In the genomic region with DNA sequence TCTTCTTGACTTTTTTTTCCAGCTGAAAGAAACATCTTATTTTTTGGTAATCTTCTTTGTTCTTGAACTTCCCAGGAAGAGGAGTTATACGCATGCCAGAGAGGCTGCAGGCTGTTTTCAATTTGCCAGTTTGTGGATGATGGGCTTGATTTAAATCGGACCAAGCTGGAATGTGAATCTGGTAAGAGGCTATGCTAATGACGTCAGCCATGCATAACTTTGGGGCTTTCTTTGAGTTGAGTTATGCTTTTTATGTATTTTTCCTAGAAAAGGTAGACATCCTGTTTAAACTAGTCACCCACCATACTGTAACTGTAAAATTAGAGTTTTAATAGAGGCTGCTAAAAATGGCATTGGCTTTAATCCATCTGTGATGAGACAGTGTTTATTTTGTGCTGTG, we compare ENCODE assay signal across 32 mouse cellular contexts. TPM values are rescaled to one million over a fixed set of nuclear protein-coding genes. Genes with fewer than 3 reads are reported as not detected.
A peak's percentile ranks its signal among the peaks of the same experiment; 100 is the strongest.
DNase-seq lines count a peak whose midpoint lies in the region; ATAC-seq lines count a peak whose summit lies in the region.
"Had no signal": no experiment of that assay in that cellular context is flagged by ENCODE, and none has a peak within 500 bp of the region (broad histone marks: within the 10 kb centered on the region; RNA-seq: fewer than 3 reads in every experiment).

No protein-coding gene starts in this region.

- no peak overlapping the region for H3K4me2 ChIP-seq in embryonic facial prominence, embryonic 12.5 days (replicated peaks)
- H3K4me2 ChIP-seq: heart, embryonic 13.5 days; hindbrain, embryonic 12.5 days; liver, embryonic 12.5 days; midbrain, embryonic 15.5 days; neural tube, embryonic 13.5 days; stomach, embryonic 15.5 days had no signal

- H3K27ac ChIP-seq in embryonic facial prominence, embryonic 12.5 days, result peak overlapping the region; percentile 90
- H3K27ac ChIP-seq in limb, embryonic 10.5 days, result 0 out of 2 replicates have a peak overlapping the region, but pooled peaks have one; percentile 50
- H3K27ac ChIP-seq: heart, embryonic 13.5 days; hindbrain, embryonic 12.5 days; left cerebral cortex, adult 2 months; liver, embryonic 12.5 days; midbrain, embryonic 15.5 days; neural tube, embryonic 13.5 days; stomach, embryonic 15.5 days had no signal

- H3K9ac ChIP-seq in embryonic facial prominence, embryonic 12.5 days, result no peak overlapping the region
- H3K9ac ChIP-seq: heart, embryonic 13.5 days; hindbrain, embryonic 12.5 days; liver, embryonic 12.5 days; midbrain, embryonic 15.5 days; neural tube, embryonic 13.5 days; stomach, embryonic 15.5 days had no signal

- no peaks in the 10 kb centered on the region for H3K9me3 ChIP-seq in embryonic facial prominence, embryonic 12.5 days
- H3K9me3 ChIP-seq in limb, embryonic 10.5 days (replicated peaks), result no peaks in the 10 kb centered on the region
- H3K9me3 ChIP-seq: heart, embryonic 13.5 days; hindbrain, embryonic 12.5 days; liver, embryonic 12.5 days; megakaryocyte, embryonic 14.5 days; midbrain, embryonic 15.5 days; neural tube, embryonic 13.5 days; stomach, embryonic 15.5 days had no signal

- H3K36me3 ChIP-seq in embryonic facial prominence, embryonic 12.5 days, result peaks cover 39% of the 10 kb centered on the region
- H3K36me3 ChIP-seq in limb, embryonic 10.5 days, result peaks cover 49% of the 10 kb centered on the region

- ATAC-seq in embryonic facial prominence, embryonic 12.5 days (ENCODE audit: insufficient number of reproducible peaks, insufficient read depth, low FRiP score, low TSS enrichment), result no peak
- ATAC-seq: forebrain, embryonic 14.5 days; intestine, postnatal 0 days; liver, embryonic 12.5 days; midbrain, embryonic 15.5 days had no signal

- 27% methylated on average over 3 of the region's 3 CpGs for WGBS in embryonic facial prominence, embryonic 12.5 days
- 37% methylated on average over 3 of the region's 3 CpGs for WGBS in limb, embryonic 10.5 days

- no peaks in the 10 kb centered on the region for H3K27me3 ChIP-seq in embryonic facial prominence, embryonic 12.5 days
- no peaks in the 10 kb centered on the region for H3K27me3 ChIP-seq in limb, embryonic 10.5 days (ENCODE audit: low read depth, poor library complexity, severe bottlenecking)
- H3K27me3 ChIP-seq: heart, embryonic 13.5 days; hindbrain, embryonic 12.5 days; liver, embryonic 12.5 days; megakaryocyte, embryonic 14.5 days; midbrain, embryonic 15.5 days; neural tube, embryonic 13.5 days; stomach, embryonic 15.5 days had no signal

- H3K4me1 ChIP-seq in embryonic facial prominence, embryonic 12.5 days, result peaks cover 21% of the 10 kb centered on the region
- H3K4me1 ChIP-seq in limb, embryonic 10.5 days, result peaks cover 18% of the 10 kb centered on the region

- peak; percentile 28 for DNase-seq in embryo, embryonic 10 days (ENCODE audit: low spot score)
- DNase-seq in embryo, embryonic 9.5 days (ENCODE audit: extremely low spot score), result no peak
- peak; percentile 89 for DNase-seq in NIH3T3 (ENCODE audit: low read depth)
- DNase-seq in limb, embryonic 10.5 days (ENCODE audit: low spot score), result peak; percentile 38
- DNase-seq in thymus, postnatal 36 days, result no peak
- no peak for DNase-seq in spleen, adult 18-20 months
- no peak for DNase-seq in lung, postnatal 14 days
- DNase-seq: adrenal gland, postnatal 36 days; cerebellum, adult 9-10 months; gastrocnemius, postnatal 14 days; heart, adult 18-20 months; heart, postnatal 14 days; kidney, postnatal 4 days; layer of hippocampus, adult 9-11 months; left cerebral cortex, postnatal 4 days; lung, adult 2 months; retina, postnatal 1 day; right cerebral cortex, postnatal 25 days; thymus, adult 2 months had no signal

- no peak overlapping the region for H3K4me3 ChIP-seq in embryonic facial prominence, embryonic 12.5 days
- no peak overlapping the region for H3K4me3 ChIP-seq in limb, embryonic 10.5 days
- H3K4me3 ChIP-seq: heart, embryonic 13.5 days; hindbrain, embryonic 12.5 days; left cerebral cortex, adult 2 months; liver, embryonic 12.5 days; megakaryocyte, embryonic 14.5 days; midbrain, embryonic 15.5 days; myocyte; neural tube, embryonic 13.5 days; stomach, embryonic 15.5 days had no signal

RNA-seq across cellular contexts. Expression of gene Tceanc2, which starts 6.8 kb away (rescaled TPM):
- polyA plus RNA-seq in embryonic facial prominence, embryonic 12.5 days (2016; fragmentation: Nextera tagmentation; extraction: Ambion mirVana), result 23.1 and 24.7 TPM in 2 replicates
- 22.9 and 30.2 TPM in 2 replicates for polyA plus RNA-seq in limb, embryonic 10.5 days (2016; fragmentation: Nextera tagmentation; extraction: Ambion mirVana)

RNA-seq across cellular contexts. Expression of gene Tmem59, which starts 7.5 kb away (rescaled TPM):
- 374 and 383 TPM in 2 replicates for polyA plus RNA-seq in embryonic facial prominence, embryonic 12.5 days (2016; fragmentation: Nextera tagmentation; extraction: Ambion mirVana)
- polyA plus RNA-seq in limb, embryonic 10.5 days (2016; fragmentation: Nextera tagmentation; extraction: Ambion mirVana), result 259 and 274 TPM in 2 replicates

RNA-seq across cellular contexts. Expression of gene Ldlrad1, which starts 23.3 kb away (rescaled TPM):
- not detected in 2 replicates for polyA plus RNA-seq in embryonic facial prominence, embryonic 12.5 days (2016; fragmentation: Nextera tagmentation; extraction: Ambion mirVana)
- not detected in 2 replicates for polyA plus RNA-seq in limb, embryonic 10.5 days (2016; fragmentation: Nextera tagmentation; extraction: Ambion mirVana)
- polyA plus RNA-seq: forebrain, embryonic 14.5 days; heart, embryonic 13.5 days; hindbrain, embryonic 12.5 days; intestine, postnatal 0 days; kidney, embryonic 14.5 days; liver, embryonic 12.5 days; midbrain, embryonic 15.5 days; myocyte; neural tube, embryonic 13.5 days; stomach, embryonic 15.5 days had no signal

Comparison
In these comparisons a context has a peak if more than half of its experiments do, and no peak if none do; other contexts are left out.
1. DNase-seq: peak in embryo, embryonic 10 days (single experiment), NIH3T3 (single experiment) and limb, embryonic 10.5 days (single experiment); none in embryo, embryonic 9.5 days (single experiment), thymus, postnatal 36 days (0 of 2), spleen, adult 18-20 months (0 of 2) and lung, postnatal 14 days (single experiment).